Mouse (Mus musculus): Measurements from ENCODE around the gene Gm13124. TPM values are rescaled to one million over a fixed set of nuclear protein-coding genes. Genes with fewer than 3 reads are reported as not detected.

The Gm13124 gene
- total RNA-seq (2023), result not detected

DNA sequence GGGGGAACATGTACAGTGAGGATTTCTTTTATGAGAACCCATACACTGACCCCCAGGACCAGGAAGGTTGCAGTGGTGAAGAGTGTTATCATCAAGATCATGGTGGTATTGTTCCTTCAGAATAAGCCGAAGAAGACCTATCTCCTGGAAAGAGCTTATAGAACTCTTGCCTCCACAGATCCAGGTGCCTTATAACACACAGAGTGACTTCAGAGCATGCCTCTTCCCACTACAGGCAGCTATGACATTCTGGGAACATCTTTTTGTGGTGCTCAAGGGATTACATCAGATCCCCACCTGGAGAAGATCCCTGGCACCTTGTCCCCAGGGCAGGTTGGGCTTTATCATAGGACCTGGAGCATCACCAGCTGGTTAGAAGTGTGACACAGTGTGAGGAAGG, at the start of gene Gm13124:
TSS of gene Gm13124 (minus strand) at position 101 of the 400 bp plus-strand sequence.

DNA sequence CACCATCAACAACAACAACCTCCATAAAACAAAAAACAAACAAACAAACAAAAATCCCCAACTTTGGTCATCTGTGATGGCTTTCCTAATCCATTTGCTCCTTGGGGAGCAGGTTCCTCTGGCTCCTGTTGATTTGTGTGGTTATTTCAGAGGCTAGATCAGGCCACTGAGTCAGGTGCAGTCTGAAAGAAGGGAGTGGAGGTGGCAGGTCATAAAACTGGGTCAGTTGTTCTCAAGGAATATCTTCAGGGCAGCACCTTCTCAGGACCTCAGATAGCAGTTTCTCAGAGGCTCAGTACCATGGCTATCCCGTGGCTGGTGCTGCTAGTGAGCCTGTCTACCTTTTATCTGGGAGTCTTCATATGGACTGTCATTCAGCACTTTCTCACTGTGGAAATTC, 48.5 kb upstream of the Gm13124 start, which contains the start of gene Aadacl4:
TSS of gene Aadacl4 (plus strand) at position 301 of the 400 bp plus-strand sequence.

DNA sequence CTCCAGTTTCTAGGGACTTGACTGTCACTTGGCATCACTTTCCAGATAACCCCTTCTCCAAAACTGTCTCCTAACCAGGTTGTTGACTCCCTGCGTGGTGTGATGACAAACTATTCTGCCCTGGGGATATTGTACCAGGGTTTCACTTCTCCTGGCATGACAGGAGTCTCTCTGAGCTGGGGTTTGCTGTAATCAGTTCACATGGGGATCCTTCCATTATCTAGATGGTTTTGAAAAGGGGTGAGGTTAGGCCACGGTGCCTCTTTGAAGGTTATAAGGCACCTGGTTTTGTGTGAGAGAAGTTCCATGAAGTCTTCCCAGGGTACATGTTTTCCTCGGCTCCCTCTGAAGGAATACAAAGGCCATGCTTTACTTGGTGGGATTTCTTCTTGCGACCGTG, 45.4 kb downstream of the Gm13124 start, which contains the start of gene 9430007A20Rik:
TSS of gene 9430007A20Rik (plus strand) at position 301 of the 400 bp plus-strand sequence.

Other genes with a start within 250 kb of the Gm13124 start
- not detected for gene Gm13128, start 234.9 kb downstream of the Gm13124 start, total RNA-seq (2023)
- gene Gm13119, start 207.2 kb downstream of the Gm13124 start, total RNA-seq (2023), result not detected
- not detected for gene Pramef20, start 187.2 kb downstream of the Gm13124 start, total RNA-seq (2023)
- not detected for gene Pramef12, start 156.7 kb downstream of the Gm13124 start, total RNA-seq (2023)
- gene 1700012P22Rik, start 126.4 kb downstream of the Gm13124 start, total RNA-seq (2023), result not detected
- gene Gm9944, start 111.8 kb downstream of the Gm13124 start, total RNA-seq (2023), result not detected
- gene Aadacl3, start 101.4 kb downstream of the Gm13124 start, total RNA-seq (2023), result not detected
- gene 9430007A20Rik, start 45.3 kb downstream of the Gm13124 start, total RNA-seq (2023), result not detected
- not detected for gene Aadacl4, start 48.6 kb upstream of the Gm13124 start, total RNA-seq (2023)
- not detected for gene Gm436, start 121.2 kb upstream of the Gm13124 start, total RNA-seq (2023)
- gene Gm13178, start 156.3 kb upstream of the Gm13124 start, total RNA-seq (2023), result not detected
- gene Gm438, start 221.4 kb upstream of the Gm13124 start, total RNA-seq (2023), result not detected